Mouse (Mus musculus) embryonic facial prominence, embryonic 13.5 days (tissue): ENCODE measurements around the gene Unc45a. TPM values are rescaled to one million over a fixed set of nuclear protein-coding genes. Genes with fewer than 3 reads are reported as not detected.
A peak's percentile ranks its signal among the peaks of the same experiment; 100 is the strongest.
"Not testable (repeated sequence)": the region's sequence is repeated elsewhere in the genome, so short reads cannot be mapped to it uniquely, and the experiment has no call there.

ENCODE experiments used
- ATAC-seq: fragments of 200-750 bp; cut with Nextera tagmentation; 2 replicates; pipeline ENCODE4 v1.8.0; 2017; ENCODE audit warnings: low read depth; ENCODE audit not compliant: insufficient number of reproducible peaks, insufficient read depth, low FRiP score, low TSS enrichment
- H3K27ac ChIP-seq: fragments of 300-500 bp; sonication (generic); 2 replicates; pipeline ENCODE4 v1.5.1; 2015; ENCODE audit warnings: moderate library complexity, mild to moderate bottlenecking, inconsistent platforms
- H3K27me3 ChIP-seq: fragments of 300-500 bp; sonication (generic); 2 replicates; pipeline ENCODE4 v1.6.1; 2015; ENCODE audit warnings: mild to moderate bottlenecking, inconsistent platforms
- H3K36me3 ChIP-seq: fragments of 300-500 bp; sonication (generic); 2 replicates; pipeline ENCODE4 v1.6.1; 2015; ENCODE audit warnings: mild to moderate bottlenecking, inconsistent platforms
- H3K4me1 ChIP-seq: fragments of 300-500 bp; sonication (generic); 2 replicates; pipeline ENCODE4 v1.6.1; 2015; ENCODE audit warnings: inconsistent platforms
- H3K4me2 ChIP-seq: fragments of 300-500 bp; sonication (generic); 2 replicates; pipeline ENCODE4 v1.6.1; 2015; ENCODE audit warnings: moderate library complexity, mild to moderate bottlenecking, inconsistent platforms
- H3K4me3 ChIP-seq: fragments of 300-500 bp; sonication (generic); 2 replicates; pipeline ENCODE4 v1.5.1; 2015; ENCODE audit warnings: mild to moderate bottlenecking, inconsistent platforms
- H3K9ac ChIP-seq: fragments of 300-500 bp; sonication (generic); 2 replicates; pipeline ENCODE4 v1.6.1; 2015; ENCODE audit warnings: mild to moderate bottlenecking, inconsistent platforms
- H3K9me3 ChIP-seq: fragments of 300-500 bp; sonication (generic); 2 replicates; pipeline ENCODE4 v1.6.1; 2016; ENCODE audit warnings: inconsistent platforms
- WGBS: fragments of 180-500 bp; shearing (Covaris S2); methylation state at CpG from one replicate; pipeline ENCODE4 v1.1.7; 2015; ENCODE audit warnings: mixed read lengths; 5-methylcytosine and 5-hydroxymethylcytosine counted together
- polyA plus RNA-seq: library from polyadenylated mRNA; unstranded; fragments of >200 nt; fragmentation: Nextera tagmentation; extraction: Ambion mirVana; gene quantifications from 2 replicates; pipeline ENCODE4 v1.2.1, GENCODE M21; 2015

Unc45a gene
- polyA plus RNA-seq, 1 experiment from 2014 or later = 53.1 TPM

- H3K9ac ChIP-seq, H3K9me3 ChIP-seq, H3K27me3 ChIP-seq, ATAC-seq: not testable (repeated sequence)
- H3K27ac ChIP-seq = peak overlapping the region; percentile 74; the same call in 1 of the 2 replicates
- H3K36me3 ChIP-seq = peaks cover 60% of the 10 kb centered on the region
- peak overlapping the region; percentile 69; the same call in 1 of the 2 replicates for H3K4me3 ChIP-seq
- H3K4me1 ChIP-seq = peaks cover 17% of the 10 kb centered on the region
- WGBS = 43% methylated on average over 5 of the region's 5 CpGs
- H3K4me2 ChIP-seq = peak overlapping the region; percentile 74
Observed at GRCm38 (mm10) chr7:80324816-80325119, 16.0 kb downstream of the Unc45a start.

DNA sequence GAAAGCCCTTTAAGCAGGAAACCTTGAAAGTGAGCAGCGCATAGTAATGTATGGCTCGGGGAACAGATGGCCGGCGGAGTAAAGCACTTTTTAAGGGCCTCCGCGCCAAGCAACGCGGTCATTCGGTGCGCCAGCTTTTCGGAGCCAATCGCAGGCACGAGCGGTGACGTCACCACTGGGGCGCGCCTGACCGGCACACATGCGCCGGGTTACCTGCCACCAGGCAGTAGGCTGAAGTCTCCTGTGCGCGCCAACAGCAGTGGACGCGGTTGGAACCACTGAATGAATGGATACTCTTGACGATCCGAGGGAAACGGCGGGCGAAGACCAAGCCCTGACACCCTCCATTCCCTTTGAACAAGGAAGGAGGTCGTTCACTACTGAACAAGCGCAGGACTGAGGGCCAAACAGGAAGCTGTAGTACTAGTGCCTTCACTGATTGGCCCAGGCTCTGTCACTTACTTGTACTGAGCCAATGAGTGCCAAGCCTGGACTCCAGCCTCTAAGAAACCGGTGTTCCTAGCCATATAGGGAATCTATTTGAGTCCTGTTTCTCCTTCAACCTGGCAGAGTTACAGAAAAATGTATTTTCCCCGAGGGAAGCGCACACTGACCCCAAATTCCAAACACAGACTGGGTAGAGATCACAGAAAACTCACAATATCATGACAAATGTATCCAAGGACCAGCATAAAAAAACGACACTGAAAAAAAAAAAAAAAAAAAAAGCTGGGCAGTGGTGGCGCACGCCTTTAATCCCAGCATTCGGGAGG, 16.6 kb downstream of the Unc45a start, which contains the start of gene Rccd1:
TSS of gene Rccd1 (minus strand) at position 412 of the 773 bp plus-strand sequence.
- peaks cover 17% of the 10 kb centered on the region for H3K4me1 ChIP-seq
- peak; percentile 95 for ATAC-seq
- peak within 1 kb of the TSS; percentile 75 for H3K9ac ChIP-seq
- H3K4me2 ChIP-seq = peak within 1 kb of the TSS; percentile 74
- peaks cover 60% of the 10 kb centered on the region for H3K36me3 ChIP-seq
- 2% methylated on average over 38 of the region's 38 CpGs for WGBS
- H3K27me3 ChIP-seq = no peaks in the 10 kb centered on the region
- peak within 1 kb of the TSS; percentile 69 for H3K4me3 ChIP-seq
- H3K9me3 ChIP-seq = no peaks in the 10 kb centered on the region
- peak within 1 kb of the TSS; percentile 74 for H3K27ac ChIP-seq

DNA sequence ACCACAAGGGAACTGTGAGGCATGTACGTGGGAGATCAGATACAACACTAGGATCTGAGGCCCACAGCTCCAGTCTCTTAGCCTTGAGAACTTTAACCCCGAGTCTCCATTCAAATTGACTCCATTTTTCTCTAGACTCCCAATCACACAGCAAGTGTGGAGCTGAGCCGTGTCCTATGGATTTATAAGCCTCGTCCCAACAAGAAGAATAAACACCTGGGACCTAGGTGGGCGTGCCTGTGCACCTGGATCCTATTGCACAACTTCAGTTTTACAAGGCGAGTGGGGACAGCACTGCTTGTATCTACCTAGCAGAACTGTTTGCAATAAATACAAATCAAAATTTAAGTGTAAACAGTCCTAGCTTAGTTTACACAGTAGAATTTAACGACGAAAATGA, 17.5 kb downstream of the Unc45a start:
- 19% methylated on average over 8 of the region's 8 CpGs for WGBS
- no peak for ATAC-seq
- H3K36me3 ChIP-seq = peaks cover 57% of the 10 kb centered on the region
- peak overlapping the region; percentile 69 for H3K4me3 ChIP-seq
- H3K27ac ChIP-seq = peak overlapping the region; percentile 74; the same call in 1 of the 2 replicates
- H3K4me1 ChIP-seq = peaks cover 17% of the 10 kb centered on the region
- no peaks in the 10 kb centered on the region for H3K27me3 ChIP-seq
- H3K9me3 ChIP-seq = no peaks in the 10 kb centered on the region
- H3K4me2 ChIP-seq = peak overlapping the region; percentile 74
- peak overlapping the region; percentile 75 for H3K9ac ChIP-seq

- no peak overlapping the region for H3K27ac ChIP-seq
- H3K4me3 ChIP-seq = no peak overlapping the region
- H3K27me3 ChIP-seq = no peaks in the 10 kb centered on the region
- peaks cover 11% of the 10 kb centered on the region for H3K4me1 ChIP-seq
- WGBS = 75% methylated on average over 19 of the region's 19 CpGs
- H3K4me2 ChIP-seq = no peak overlapping the region
- no peaks in the 10 kb centered on the region for H3K9me3 ChIP-seq
- peaks cover 47% of the 10 kb centered on the region for H3K36me3 ChIP-seq
- no peak for ATAC-seq
- H3K9ac ChIP-seq = 0 out of 2 replicates have a peak overlapping the region, but pooled peaks have one; percentile 36
Observed at GRCm38 (mm10) chr7:80319846-80320496, 20.8 kb downstream of the Unc45a start.

DNA sequence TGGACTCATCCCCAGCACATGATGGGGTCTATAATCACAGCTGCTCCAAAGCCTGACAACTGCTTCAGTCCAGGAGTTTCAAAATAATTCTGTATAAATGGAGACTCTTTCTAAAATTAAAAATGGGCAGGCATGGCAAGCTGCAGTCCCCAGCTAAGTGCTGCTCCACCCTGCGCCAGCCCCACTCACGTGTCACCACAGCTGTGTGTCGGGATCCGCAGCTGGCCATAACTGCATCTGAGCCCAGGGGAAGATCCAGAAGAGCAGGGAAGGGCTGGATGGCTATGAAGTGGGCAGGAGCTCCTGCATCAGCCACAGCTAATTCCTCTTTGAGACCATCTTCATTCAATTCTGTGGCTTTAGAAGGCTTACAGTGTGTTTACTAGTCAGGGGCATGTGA, 22.1 kb downstream of the Unc45a start:
- Histone ChIP-seq H3K4me2 (no peak overlapping the region), H3K9me3 (no peaks in the 10 kb centered on the region), H3K27me3 (no peaks in the 10 kb centered on the region), H3K9ac (0 out of 2 replicates have a peak overlapping the region, but pooled peaks have one; percentile 21), H3K27ac (no peak overlapping the region), H3K36me3 (peaks cover 60% of the 10 kb centered on the region), H3K4me3 (no peak overlapping the region), H3K4me1 (peaks cover 9% of the 10 kb centered on the region)
- 88% methylated on average over 4 of the region's 4 CpGs for WGBS
- ATAC-seq = no peak

GRCm38 (mm10) chr7:80317439-80318115, 23.2 kb downstream of the Unc45a start:
- no peaks in the 10 kb centered on the region for H3K4me1 ChIP-seq
- no peak overlapping the region for H3K4me3 ChIP-seq
- 74% methylated on average over 1 of the region's 1 CpGs for WGBS
- H3K9ac ChIP-seq = no peak overlapping the region
- no peak overlapping the region for H3K4me2 ChIP-seq
- H3K27me3 ChIP-seq = no peaks in the 10 kb centered on the region
- no peaks in the 10 kb centered on the region for H3K9me3 ChIP-seq
- H3K36me3 ChIP-seq = peaks cover 71% of the 10 kb centered on the region
- H3K27ac ChIP-seq = no peak overlapping the region
- no peak for ATAC-seq

DNA sequence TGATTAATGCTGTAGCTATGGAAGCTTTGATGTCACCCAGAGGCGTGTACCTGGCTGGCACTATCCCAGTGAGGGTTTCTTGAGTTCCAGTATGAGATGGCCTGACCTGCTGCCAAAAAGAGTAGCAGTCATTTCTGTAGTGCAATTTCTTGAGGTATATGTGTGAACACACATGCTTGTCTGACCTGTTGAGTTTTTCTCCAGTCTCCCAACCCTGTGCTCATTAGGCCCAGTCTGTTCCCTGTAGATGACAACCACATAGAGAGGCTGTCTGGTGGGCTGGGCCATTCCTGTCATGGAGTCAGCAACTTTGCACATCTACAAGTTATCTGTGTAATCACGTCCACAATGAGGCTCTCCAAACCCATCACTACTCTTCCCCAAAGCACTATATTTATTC, 25.1 kb downstream of the Unc45a start:
- Histone ChIP-seq H3K9ac (no peak overlapping the region), H3K27ac (no peak overlapping the region), H3K4me1 (no peaks in the 10 kb centered on the region), H3K36me3 (peaks cover 87% of the 10 kb centered on the region), H3K27me3 (no peaks in the 10 kb centered on the region), H3K9me3 (no peaks in the 10 kb centered on the region), H3K4me3 (no peak overlapping the region), H3K4me2 (no peak overlapping the region)
- WGBS = 91% methylated on average over 2 of the region's 2 CpGs
- no peak for ATAC-seq

DNA sequence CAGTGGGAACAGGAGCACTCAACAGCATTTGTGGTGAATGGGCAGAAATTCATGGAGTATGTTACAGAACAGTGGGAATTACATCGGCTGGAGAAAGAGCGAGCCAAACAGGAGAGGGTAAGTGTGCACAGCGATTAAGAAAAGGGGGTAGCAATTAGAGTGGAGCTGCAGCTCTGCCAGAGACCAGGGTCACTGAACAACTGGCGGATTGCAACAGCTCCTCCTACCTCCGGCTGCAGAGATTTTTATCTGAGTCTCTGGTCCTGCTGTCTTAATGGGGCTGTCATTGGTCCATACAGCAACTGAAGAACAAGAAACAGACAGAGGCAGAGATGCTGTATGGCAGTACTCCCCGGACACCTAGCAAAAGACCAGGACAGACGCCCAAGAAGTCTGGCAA, 30.0 kb downstream of the Unc45a start:
- Histone ChIP-seq H3K27ac (no peak overlapping the region), H3K27me3 (no peaks in the 10 kb centered on the region), H3K4me3 (no peak overlapping the region), H3K9ac (no peak overlapping the region), H3K36me3 (peaks cover 96% of the 10 kb centered on the region), H3K9me3 (no peaks in the 10 kb centered on the region), H3K4me2 (no peak overlapping the region), H3K4me1 (no peaks in the 10 kb centered on the region)
- ATAC-seq = no peak
- WGBS = 85% methylated on average over 7 of the region's 7 CpGs

DNA sequence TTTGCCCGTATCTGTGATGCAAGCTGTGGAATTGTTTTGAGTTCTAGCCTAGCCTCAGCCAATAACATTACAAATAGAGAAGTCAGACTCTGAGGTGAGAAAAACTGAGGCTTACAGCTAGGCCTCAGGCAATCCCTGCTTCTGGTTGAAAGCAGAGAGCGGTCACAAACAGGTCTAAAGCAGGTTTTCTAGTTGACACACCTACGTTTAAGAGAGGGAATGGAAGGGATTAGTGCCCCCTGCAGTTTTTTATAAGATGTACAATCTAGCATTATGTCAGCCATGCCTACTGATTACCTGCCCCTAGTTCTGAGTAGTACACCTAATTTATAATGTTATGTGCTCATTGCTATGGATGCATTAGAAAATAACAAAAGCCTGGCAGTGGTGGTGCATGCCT, 33.0 kb downstream of the Unc45a start:
- Histone ChIP-seq H3K27ac (no peak overlapping the region), H3K36me3 (peaks cover 94% of the 10 kb centered on the region), H3K4me3 (no peak overlapping the region), H3K4me2 (no peak overlapping the region), H3K9ac (no peak overlapping the region), H3K27me3 (no peaks in the 10 kb centered on the region), H3K9me3 (no peaks in the 10 kb centered on the region), H3K4me1 (no peaks in the 10 kb centered on the region)
- ATAC-seq = no peak
- 72% methylated on average over 3 of the region's 3 CpGs for WGBS

GRCm38 (mm10) chr7:80301522-80301921, 39.3 kb downstream of the Unc45a start:
- WGBS = 89% methylated on average over 2 of the region's 2 CpGs
- Histone ChIP-seq H3K9me3 (no peaks in the 10 kb centered on the region), H3K4me3 (no peak overlapping the region), H3K9ac (no peak overlapping the region), H3K27me3 (no peaks in the 10 kb centered on the region), H3K27ac (no peak overlapping the region), H3K4me2 (no peak overlapping the region), H3K36me3 (peaks cover 68% of the 10 kb centered on the region), H3K4me1 (peaks cover 15% of the 10 kb centered on the region)
- no peak for ATAC-seq

GRCm38 (mm10) chr7:80299568-80299967, 41.2 kb downstream of the Unc45a start:
- no peak overlapping the region for H3K4me3 ChIP-seq
- no peaks in the 10 kb centered on the region for H3K9me3 ChIP-seq
- WGBS = 86% methylated on average over 3 of the region's 3 CpGs
- no peak overlapping the region for H3K4me2 ChIP-seq
- H3K36me3 ChIP-seq = peaks cover 50% of the 10 kb centered on the region
- peaks cover 23% of the 10 kb centered on the region for H3K4me1 ChIP-seq
- no peak overlapping the region for H3K27ac ChIP-seq
- H3K9ac ChIP-seq = no peak overlapping the region
- no peaks in the 10 kb centered on the region for H3K27me3 ChIP-seq
- no peak for ATAC-seq
